Mouse (Mus musculus): Measurements from ENCODE around the gene Prmt3. TPM values are rescaled to one million over a fixed set of nuclear protein-coding genes. Genes with fewer than 3 reads are reported as not detected.

The Prmt3 gene
- polyA plus RNA-seq, 2 experiments from 2014 or later: 12.1 to 12.7 TPM

GRCm38 (mm10) chr7:49859820-49860219, 81.7 kb downstream of the Prmt3 start:
- no peak for ATAC-seq

GRCm38 (mm10) chr7:49861196-49861595, 83.0 kb downstream of the Prmt3 start:
- no peak for ATAC-seq

- ATAC-seq: no peak
Measured at GRCm38 (mm10) chr7:49863753-49864152, 85.6 kb downstream of the Prmt3 start.

- no peak for ATAC-seq
Measured at GRCm38 (mm10) chr7:49869656-49870055, 91.5 kb downstream of the Prmt3 start.

GRCm38 (mm10) chr7:49870276-49870675, 92.1 kb downstream of the Prmt3 start:
- ATAC-seq: no peak

GRCm38 (mm10) chr7:49877307-49877706, 99.2 kb downstream of the Prmt3 start:
- no peak for ATAC-seq

- ATAC-seq: no peak
Measured at GRCm38 (mm10) chr7:49879051-49879450, 100.9 kb downstream of the Prmt3 start.

GRCm38 (mm10) chr7:49879998-49880707, 102.0 kb downstream of the Prmt3 start:
- no peak for ATAC-seq

- no peak for ATAC-seq
Measured at GRCm38 (mm10) chr7:49882288-49882687, 104.1 kb downstream of the Prmt3 start.

GRCm38 (mm10) chr7:49882694-49883389, 104.7 kb downstream of the Prmt3 start:
- no peak for ATAC-seq

- no peak for ATAC-seq
Measured at GRCm38 (mm10) chr7:49887776-49888390, 109.7 kb downstream of the Prmt3 start.

- ATAC-seq: no peak
Measured at GRCm38 (mm10) chr7:49894786-49895185, 116.6 kb downstream of the Prmt3 start.

- no peak for ATAC-seq
Measured at GRCm38 (mm10) chr7:49895296-49895695, 117.2 kb downstream of the Prmt3 start.

- ATAC-seq: no peak
Measured at GRCm38 (mm10) chr7:49902003-49902552, 123.9 kb downstream of the Prmt3 start.

- ATAC-seq: no peak
Measured at GRCm38 (mm10) chr7:49907191-49908171, 129.3 kb downstream of the Prmt3 start.

Other genes with a start within 250 kb of the Prmt3 start
- gene Dbx1, start 141.5 kb upstream of the Prmt3 start, polyA plus RNA-seq (2017; shearing (Covaris generic)): not detected
- 10 to 100 TPM; 33.4 to 48.8 TPM for gene Htatip2, start 19.2 kb upstream of the Prmt3 start, polyA plus RNA-seq (2017; shearing (Covaris generic))
- gene Slc6a5, start 131.8 kb downstream of the Prmt3 start, polyA plus RNA-seq (2017; shearing (Covaris generic)): not detected
- not detected for gene Nell1, start 196.5 kb downstream of the Prmt3 start, polyA plus RNA-seq (2017; shearing (Covaris generic))